Mouse (Mus musculus): ENCODE results near the gene Chrna4.
A peak's percentile ranks its signal among the peaks of the same experiment; 100 is the strongest.

Gene Chrna4

GRCm38 (mm10) chr2:181043437-181043836 is at the start of gene Chrna4:
Chrna4 (minus strand) TSS chr2:181043546.
- peak; percentile 83 to 87 for DNase-seq

GRCm38 (mm10) chr2:181090123-181090522 is 46.8 kb upstream of the Chrna4 start:
- no peak for DNase-seq

- DNase-seq, result no peak
Measured at GRCm38 (mm10) chr2:181084997-181085396, 41.7 kb upstream of the Chrna4 start.

DNA sequence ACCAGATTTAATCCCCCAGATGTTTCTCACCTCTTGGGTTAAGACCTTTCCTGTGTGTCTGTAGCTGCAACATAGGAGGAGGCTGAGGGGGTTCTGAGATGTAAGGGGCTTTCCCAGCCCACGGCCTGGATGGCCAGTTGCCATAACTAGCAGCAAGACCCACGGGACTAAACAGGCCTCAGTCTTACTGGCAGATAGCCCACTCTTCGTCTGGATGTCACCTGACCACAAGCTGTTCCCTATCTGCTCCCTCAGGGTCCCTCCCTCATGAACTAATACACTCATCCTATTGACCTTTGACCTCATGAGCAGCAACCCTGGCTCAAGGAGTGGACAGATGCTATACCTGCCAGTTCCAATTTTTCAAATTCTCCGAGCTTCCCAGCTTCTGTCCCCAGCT is 40.6 kb upstream of the Chrna4 start:
- DNase-seq, result no peak

- no peak for DNase-seq
Measured at GRCm38 (mm10) chr2:181080886-181081285, 37.5 kb upstream of the Chrna4 start.

- no peak for DNase-seq
Measured at GRCm38 (mm10) chr2:181079518-181079917, 36.2 kb upstream of the Chrna4 start.

DNA sequence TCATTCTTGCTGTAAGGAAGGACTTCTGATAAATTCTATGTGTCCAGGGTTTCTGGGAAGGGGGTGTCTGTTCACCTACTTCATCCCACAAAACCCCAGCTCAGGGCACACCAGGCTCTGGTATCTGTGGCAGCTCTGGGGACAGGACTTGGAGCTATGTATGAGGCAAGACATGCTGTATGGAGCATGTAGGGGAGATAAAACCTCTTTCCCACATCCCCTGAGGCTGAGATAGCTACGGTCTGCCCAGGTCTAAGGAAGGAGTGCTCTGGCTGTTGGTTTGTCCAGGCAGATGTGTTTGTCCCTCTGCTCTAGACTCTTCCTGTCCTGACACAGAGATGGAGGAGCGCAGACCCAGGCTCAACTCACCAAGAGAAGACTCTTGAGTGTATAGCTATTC is 35.6 kb upstream of the Chrna4 start:
- no peak for DNase-seq

DNA sequence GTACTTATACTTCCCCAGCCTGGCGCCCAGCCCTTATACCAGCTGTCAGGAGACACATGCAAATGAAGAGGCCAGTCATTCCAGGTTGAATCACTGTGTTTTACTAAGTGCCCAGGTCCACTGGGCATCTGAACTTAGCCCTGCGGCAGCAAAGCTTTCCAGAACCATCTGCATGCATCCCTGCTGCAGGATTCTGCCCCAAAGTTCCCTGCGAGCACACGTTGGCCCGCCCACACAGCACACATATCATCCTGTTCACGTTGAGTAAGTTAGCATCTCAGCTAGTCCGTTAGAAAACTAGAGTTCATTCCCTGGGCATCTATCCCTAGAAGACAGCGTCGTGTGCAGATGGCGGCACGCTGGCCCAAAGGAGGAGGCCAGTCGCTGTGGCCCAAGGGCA is 32.2 kb upstream of the Chrna4 start:
- DNase-seq, result no peak

GRCm38 (mm10) chr2:181072403-181072714 is 29.0 kb upstream of the Chrna4 start:
- DNase-seq, result no peak

DNA sequence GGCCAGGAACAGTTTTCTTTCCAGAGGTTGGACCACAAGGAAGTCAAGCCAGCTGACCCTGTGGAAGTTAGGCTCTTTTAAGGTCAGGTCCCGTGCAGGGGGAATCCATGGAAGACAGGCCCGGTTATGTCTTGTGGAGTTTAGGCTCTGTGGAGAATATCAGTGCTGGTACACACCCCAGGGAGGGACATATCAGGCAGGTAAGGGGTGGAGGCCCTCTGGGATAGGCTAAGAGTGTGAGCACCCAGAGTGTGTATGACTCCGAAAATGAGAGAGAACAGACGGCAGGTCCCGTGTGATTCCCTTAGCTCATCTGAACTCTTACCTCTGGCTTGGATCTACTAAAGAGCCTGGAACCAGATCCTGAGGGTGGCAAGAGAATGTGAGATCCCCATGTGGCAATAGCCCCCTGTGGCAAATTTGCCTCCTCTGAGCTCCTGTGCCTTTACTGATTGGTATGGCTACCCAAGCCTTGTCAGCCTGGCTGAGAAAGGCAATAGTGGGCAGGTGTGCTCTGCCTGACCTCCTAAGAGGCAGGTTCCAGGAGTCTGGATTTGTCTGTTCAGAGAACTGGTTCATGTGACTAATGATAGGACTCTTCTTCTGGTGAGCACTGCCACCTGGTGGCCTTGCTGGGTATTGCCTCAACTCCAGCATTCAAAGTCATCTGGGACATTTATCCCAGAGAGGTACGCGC is 28.5 kb upstream of the Chrna4 start:
- peak; percentile 69 to 89 for DNase-seq

DNA sequence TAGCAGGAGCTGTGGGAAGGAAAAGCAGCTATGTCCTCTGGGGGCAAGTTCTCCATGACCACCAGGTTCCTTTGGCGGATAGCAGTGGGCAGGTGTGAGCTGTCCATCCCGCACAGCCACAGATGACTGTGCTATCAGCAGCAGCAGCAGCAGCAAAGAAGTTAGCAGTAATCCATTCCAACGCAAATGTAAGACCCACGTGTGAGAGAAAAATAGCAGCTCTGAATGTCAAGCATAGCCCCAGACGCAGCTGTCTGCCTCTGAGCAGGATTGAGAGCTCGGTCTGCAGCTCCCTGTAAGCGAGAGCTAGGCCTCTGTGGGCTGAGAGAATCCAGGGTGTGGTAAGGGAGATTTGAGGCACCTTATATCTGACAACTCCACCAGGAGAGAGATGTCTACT is 26.8 kb upstream of the Chrna4 start:
- no peak for DNase-seq

DNA sequence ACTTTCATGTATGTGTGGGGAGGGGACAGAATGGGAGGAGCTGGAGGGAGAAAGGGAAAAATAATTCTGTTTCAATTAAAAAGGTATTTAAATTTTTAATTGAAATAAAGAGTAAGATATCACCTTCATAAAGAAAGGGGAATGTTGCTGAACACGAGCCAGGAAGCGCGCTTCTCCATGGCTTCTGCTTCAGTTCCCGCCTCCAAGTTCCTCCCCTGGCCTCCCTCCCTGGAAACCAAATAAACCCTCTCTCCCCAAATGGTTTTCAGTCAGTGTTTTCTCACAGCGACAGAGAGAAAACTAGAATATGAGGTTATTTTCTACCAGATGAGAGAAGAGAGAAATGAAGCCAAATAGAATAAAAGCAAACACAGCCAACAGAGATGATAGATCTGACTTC is 25.2 kb upstream of the Chrna4 start:
- DNase-seq, result no peak

DNA sequence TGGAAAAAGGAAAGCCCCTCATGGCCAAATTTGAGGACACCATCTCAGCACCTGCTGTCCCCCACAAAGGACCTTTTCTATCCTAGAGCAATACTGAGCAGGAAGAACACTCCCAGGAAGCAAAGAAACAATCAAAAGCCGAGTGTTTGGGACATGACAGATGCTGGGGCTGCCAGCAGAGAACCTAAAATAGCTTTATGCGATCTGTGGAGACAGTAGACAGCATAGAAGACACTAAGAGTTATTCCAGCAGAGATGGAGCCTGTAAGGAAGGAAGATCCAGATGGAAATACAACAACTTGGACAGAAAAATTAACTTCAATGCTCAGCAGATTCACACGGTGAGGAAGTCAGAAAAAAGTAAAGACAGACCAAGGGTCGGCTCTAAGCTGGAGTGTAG is 22.5 kb upstream of the Chrna4 start:
- DNase-seq, result no peak

- DNase-seq, result peak; percentile 63 to 89
Measured at GRCm38 (mm10) chr2:181060127-181060526, 16.8 kb upstream of the Chrna4 start.

DNA sequence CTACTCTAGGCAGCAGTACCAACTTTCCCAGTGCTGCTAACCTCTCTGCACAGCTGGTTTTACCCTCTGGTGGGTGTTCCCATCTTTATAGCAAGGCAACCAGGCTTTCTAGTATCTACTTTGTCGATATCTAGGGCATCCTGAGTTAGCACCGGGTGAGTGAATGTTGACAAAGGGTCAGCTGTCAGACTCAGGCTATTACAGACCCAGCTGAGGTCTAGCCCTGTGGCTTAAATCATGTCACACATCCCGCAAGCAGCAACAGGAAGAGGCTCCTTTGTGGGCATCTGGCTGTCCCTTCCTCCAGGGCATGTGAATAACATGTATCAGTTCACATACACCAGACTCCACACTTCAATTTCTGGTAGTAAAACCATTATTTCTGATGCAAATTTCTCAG is 14.8 kb upstream of the Chrna4 start:
- DNase-seq, result no peak

GRCm38 (mm10) chr2:181057341-181057740 is 14.0 kb upstream of the Chrna4 start:
- no peak for DNase-seq

DNA sequence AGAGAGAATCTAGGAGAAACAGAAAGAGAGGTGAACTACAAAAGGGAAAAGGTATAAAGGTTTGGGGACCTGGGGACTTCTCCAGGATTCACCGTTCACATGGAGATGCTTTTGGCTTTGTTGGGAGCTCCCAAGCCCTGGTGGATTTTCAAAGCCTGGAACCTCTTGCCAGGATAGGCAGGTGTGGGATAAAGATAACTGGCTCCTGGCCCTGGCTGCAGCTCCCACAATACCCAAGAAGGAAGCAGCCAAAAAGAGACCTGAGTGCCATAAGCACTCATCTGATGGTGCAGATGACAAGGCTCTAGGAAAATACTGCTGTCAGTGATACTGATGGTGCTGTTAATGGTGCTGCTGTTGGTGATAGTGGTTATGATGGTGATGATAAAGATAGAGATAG is 8.8 kb upstream of the Chrna4 start:
- no peak for DNase-seq

GRCm38 (mm10) chr2:181048986-181049385 is 5.6 kb upstream of the Chrna4 start:
- DNase-seq, result no peak

GRCm38 (mm10) chr2:181048252-181048945 is 5.1 kb upstream of the Chrna4 start:
- DNase-seq, result peak in 1 of 2 experiments; percentile 36

DNA sequence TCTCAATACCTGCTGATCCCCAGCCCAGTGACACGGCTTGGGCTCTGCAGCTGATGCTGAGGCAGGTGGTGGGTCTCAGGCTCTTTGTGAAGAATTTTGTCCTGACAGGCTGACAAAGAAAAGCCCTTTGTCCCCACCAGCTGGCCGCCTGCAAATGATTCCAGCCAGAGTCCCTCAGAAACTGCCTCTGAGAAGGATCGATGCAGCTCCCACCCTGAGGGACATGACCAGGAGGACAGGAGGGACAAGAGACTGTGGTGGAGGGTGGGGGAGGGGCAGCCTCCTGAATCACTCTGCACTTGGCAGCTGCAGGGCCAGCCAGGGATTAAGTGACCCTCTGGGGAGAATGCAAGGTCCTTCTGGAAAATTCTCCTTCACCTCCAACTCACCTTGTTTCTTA is 655 bp upstream of the Chrna4 start:
- no peak for DNase-seq

- DNase-seq, result peak in 1 of 2 experiments; percentile 52
Measured at GRCm38 (mm10) chr2:181042376-181042775, 970 bp downstream of the Chrna4 start.

DNA sequence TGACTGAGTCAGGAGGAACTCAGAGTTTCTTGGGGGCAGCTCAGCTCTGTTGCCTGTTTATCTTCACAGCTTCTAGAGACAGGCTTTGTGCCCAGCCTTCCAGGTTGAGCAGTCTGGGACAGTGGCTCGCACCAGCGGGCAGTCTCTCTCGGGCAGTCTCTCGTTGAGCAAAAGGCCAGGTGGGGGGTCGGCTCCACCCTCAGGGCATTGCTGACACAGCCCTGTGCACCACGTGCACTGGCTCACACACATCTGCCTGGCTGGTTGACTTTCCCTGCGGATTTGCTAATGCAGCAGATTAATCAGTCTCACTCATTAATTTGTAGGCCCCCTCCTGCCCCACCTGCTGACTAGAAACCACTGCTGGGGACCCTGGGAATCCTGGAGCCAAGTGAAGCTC is 1.4 kb downstream of the Chrna4 start:
- DNase-seq, result peak; percentile 87 to 88

DNA sequence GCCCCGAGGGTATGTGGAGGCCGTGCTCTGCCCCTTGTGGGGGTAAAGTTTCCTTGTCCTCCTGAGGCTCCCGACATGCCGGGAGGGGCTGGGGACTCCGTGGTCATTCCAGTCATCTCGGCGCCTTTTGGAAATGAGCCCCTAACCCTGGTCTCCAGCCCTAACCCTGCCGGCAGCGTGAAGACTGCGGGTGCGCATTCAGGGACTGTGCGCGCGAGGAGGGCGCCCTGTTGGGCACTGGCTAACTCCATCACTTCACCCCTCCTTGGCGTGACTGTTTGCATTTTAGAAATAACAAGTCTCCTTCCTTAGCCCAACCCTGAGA is 4.0 kb downstream of the Chrna4 start:
- no peak for DNase-seq

GRCm38 (mm10) chr2:181038644-181039355 is 4.5 kb downstream of the Chrna4 start:
- DNase-seq, result peak in 1 of 2 experiments; percentile 25

Data from kidney, adult 8-10 months (tissue).